Mouse (Mus musculus): Measurements from ENCODE around the gene Tra2a. TPM values are rescaled to one million over a fixed set of nuclear protein-coding genes. Genes with fewer than 3 reads are reported as not detected.
A peak's percentile ranks its signal among the peaks of the same experiment; 100 is the strongest.

The Tra2a gene
- polyA plus RNA-seq, 1 experiment from 2014 or later: 37.1 TPM

GRCm38 (mm10) chr6:49225728-49226123 lies 38.1 kb downstream of the Tra2a start:
- Histone ChIP-seq H3K36me3 (ENCODE audit: control insufficient read depth, insufficient read depth, low read length) (no peaks in the 10 kb centered on the region), H3K4me1 (replicated peaks; ENCODE audit: control insufficient read depth, insufficient read depth, low read length) (peaks cover 4% of the 10 kb centered on the region), H3K4me3 (ENCODE audit: low read depth, low read length) (no peak overlapping the region), H3K4me2 (no peak overlapping the region), H3K9ac (ENCODE audit: low read depth, low read length) (no peak overlapping the region), H3K27me3 (replicated peaks; ENCODE audit: control insufficient read depth, insufficient read depth, low read length) (no peaks in the 10 kb centered on the region), H3K27ac (ENCODE audit: low read depth, low read length) (no peak overlapping the region), H3K9me3 (ENCODE audit: control insufficient read depth, low read length) (no peaks in the 10 kb centered on the region)
- DNase-seq (ENCODE audit: low spot score): no peak
- 78% methylated on average over 3 of the region's 3 CpGs for WGBS
- ATAC-seq (replicated peaks; ENCODE audit: low FRiP score): no peak

DNA sequence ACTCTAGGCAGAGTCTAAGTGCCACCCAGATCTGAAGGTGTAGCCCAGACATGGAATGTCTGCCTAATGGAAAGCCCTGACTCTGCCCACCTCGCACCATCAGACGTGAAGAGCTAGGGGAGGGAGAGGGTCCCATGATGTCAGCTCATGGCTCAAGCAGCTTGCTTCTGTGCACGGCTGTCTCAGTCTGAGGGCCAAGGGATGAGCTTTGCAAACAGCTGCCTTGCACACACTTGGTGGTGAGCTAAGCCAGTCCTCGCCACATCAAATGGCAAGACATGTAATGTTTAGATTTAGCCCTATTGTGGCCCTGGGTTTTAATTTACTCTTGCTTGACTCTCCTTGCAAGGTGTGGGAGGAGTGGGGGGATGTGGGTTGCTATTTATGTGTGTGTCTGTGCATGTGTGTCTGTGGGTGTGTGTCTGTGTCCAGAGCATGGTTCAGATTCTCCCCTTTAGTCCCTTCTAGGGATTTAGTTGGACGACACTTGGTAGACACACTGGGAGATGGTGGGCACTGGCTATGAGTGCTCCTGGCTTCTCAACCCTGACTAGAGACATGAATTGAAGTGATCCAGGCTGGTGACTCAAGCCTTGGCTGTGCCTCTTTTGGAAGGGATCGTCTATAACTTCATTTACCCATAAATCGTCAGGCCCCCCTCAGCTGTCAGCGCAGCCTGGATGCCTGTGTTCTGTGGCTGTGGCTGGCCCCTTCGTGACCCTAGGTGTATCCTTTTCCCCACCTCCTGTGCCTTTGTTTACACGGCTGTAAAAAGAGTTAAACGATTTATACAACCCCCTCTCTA lies 38.7 kb downstream of the Tra2a start:
- no peak overlapping the region for H3K4me3 ChIP-seq (ENCODE audit: low read depth, low read length)
- 56% methylated on average over 11 of the region's 11 CpGs for WGBS
- H3K36me3 ChIP-seq (ENCODE audit: control insufficient read depth, insufficient read depth, low read length): no peaks in the 10 kb centered on the region
- no peak for DNase-seq (ENCODE audit: low spot score)
- H3K9me3 ChIP-seq (ENCODE audit: control insufficient read depth, low read length): no peaks in the 10 kb centered on the region
- no peaks in the 10 kb centered on the region for H3K27me3 ChIP-seq (replicated peaks; ENCODE audit: control insufficient read depth, insufficient read depth, low read length)
- ATAC-seq (replicated peaks; ENCODE audit: low FRiP score): no peak
- no peak overlapping the region for H3K4me2 ChIP-seq
- peaks cover 6% of the 10 kb centered on the region for H3K4me1 ChIP-seq (replicated peaks; ENCODE audit: control insufficient read depth, insufficient read depth, low read length)
- H3K9ac ChIP-seq (ENCODE audit: low read depth, low read length): no peak overlapping the region
- no peak overlapping the region for H3K27ac ChIP-seq (ENCODE audit: low read depth, low read length)

DNA sequence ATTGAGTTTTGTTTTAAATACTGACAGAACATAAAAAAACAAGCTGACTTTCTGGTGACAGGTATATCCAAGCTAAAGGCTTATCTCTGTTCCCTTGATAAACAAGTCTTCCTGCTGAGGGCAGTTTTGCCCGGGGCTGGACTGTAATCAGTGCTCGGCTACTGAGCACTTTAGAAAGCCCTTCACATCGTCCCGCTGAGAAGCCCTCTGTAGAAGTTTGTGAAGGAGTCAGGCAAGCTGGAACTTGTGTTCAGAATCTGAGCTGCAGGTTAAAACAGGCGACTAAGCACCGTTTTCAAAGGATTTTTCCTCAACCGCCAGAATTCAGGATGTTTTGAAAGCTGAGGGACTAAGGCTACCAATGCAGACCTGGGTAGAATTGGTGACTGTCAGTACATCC lies 41.9 kb downstream of the Tra2a start:
- H3K27me3 ChIP-seq (replicated peaks; ENCODE audit: control insufficient read depth, insufficient read depth, low read length): no peaks in the 10 kb centered on the region
- H3K36me3 ChIP-seq (ENCODE audit: control insufficient read depth, insufficient read depth, low read length): no peaks in the 10 kb centered on the region
- H3K4me1 ChIP-seq (replicated peaks; ENCODE audit: control insufficient read depth, insufficient read depth, low read length): peaks cover 7% of the 10 kb centered on the region
- no peaks in the 10 kb centered on the region for H3K9me3 ChIP-seq (ENCODE audit: control insufficient read depth, low read length)
- no peak overlapping the region; the same call in 1 of the 2 replicates for H3K27ac ChIP-seq (ENCODE audit: low read depth, low read length)
- DNase-seq (ENCODE audit: low spot score) (no peak), ATAC-seq (replicated peaks; ENCODE audit: low FRiP score) (no peak)
- H3K4me3 ChIP-seq (ENCODE audit: low read depth, low read length): 0 out of 2 replicates have a peak overlapping the region, but pooled peaks have one; percentile 7
- H3K9ac ChIP-seq (ENCODE audit: low read depth, low read length): no peak overlapping the region
- 6% methylated on average over 7 of the region's 7 CpGs for WGBS
- peak overlapping the region; percentile 47 for H3K4me2 ChIP-seq

- WGBS: 5% methylated on average over 16 of the region's 16 CpGs
- peak; percentile 61 for DNase-seq (ENCODE audit: low spot score)
- peak overlapping the region; percentile 66 for H3K9ac ChIP-seq (ENCODE audit: low read depth, low read length)
- H3K9me3 ChIP-seq (ENCODE audit: control insufficient read depth, low read length): no peaks in the 10 kb centered on the region
- H3K4me1 ChIP-seq (replicated peaks; ENCODE audit: control insufficient read depth, insufficient read depth, low read length): peaks cover 7% of the 10 kb centered on the region
- peak overlapping the region; percentile 84 for H3K4me2 ChIP-seq
- peak overlapping the region; percentile 54 for H3K4me3 ChIP-seq (ENCODE audit: low read depth, low read length)
- no peak for ATAC-seq (replicated peaks; ENCODE audit: low FRiP score)
- no peaks in the 10 kb centered on the region for H3K36me3 ChIP-seq (ENCODE audit: control insufficient read depth, insufficient read depth, low read length)
- peak overlapping the region; percentile 73 for H3K27ac ChIP-seq (ENCODE audit: low read depth, low read length)
- H3K27me3 ChIP-seq (replicated peaks; ENCODE audit: control insufficient read depth, insufficient read depth, low read length): no peaks in the 10 kb centered on the region
Measured at GRCm38 (mm10) chr6:49219920-49220604, 43.8 kb downstream of the Tra2a start.

GRCm38 (mm10) chr6:49219001-49219560 lies 44.8 kb downstream of the Tra2a start:
- H3K9me3 ChIP-seq (ENCODE audit: control insufficient read depth, low read length): no peaks in the 10 kb centered on the region
- H3K4me1 ChIP-seq (replicated peaks; ENCODE audit: control insufficient read depth, insufficient read depth, low read length): peaks cover 7% of the 10 kb centered on the region
- WGBS: 5% methylated on average over 4 of the region's 4 CpGs
- H3K9ac ChIP-seq (ENCODE audit: low read depth, low read length): no peak overlapping the region
- ATAC-seq (replicated peaks; ENCODE audit: low FRiP score) (no peak), DNase-seq (ENCODE audit: low spot score) (no peak)
- no peak overlapping the region for H3K4me3 ChIP-seq (ENCODE audit: low read depth, low read length)
- H3K27ac ChIP-seq (ENCODE audit: low read depth, low read length): no peak overlapping the region
- peak overlapping the region; percentile 37 for H3K4me2 ChIP-seq
- no peaks in the 10 kb centered on the region for H3K27me3 ChIP-seq (replicated peaks; ENCODE audit: control insufficient read depth, insufficient read depth, low read length)
- no peaks in the 10 kb centered on the region for H3K36me3 ChIP-seq (ENCODE audit: control insufficient read depth, insufficient read depth, low read length)

- Histone ChIP-seq H3K9me3 (ENCODE audit: control insufficient read depth, low read length) (no peaks in the 10 kb centered on the region), H3K4me1 (replicated peaks; ENCODE audit: control insufficient read depth, insufficient read depth, low read length) (peaks cover 11% of the 10 kb centered on the region), H3K36me3 (ENCODE audit: control insufficient read depth, insufficient read depth, low read length) (no peaks in the 10 kb centered on the region), H3K27ac (ENCODE audit: low read depth, low read length) (peak overlapping the region; percentile 96), H3K27me3 (replicated peaks; ENCODE audit: control insufficient read depth, insufficient read depth, low read length) (no peaks in the 10 kb centered on the region), H3K4me3 (ENCODE audit: low read depth, low read length) (peak overlapping the region; percentile 70), H3K9ac (ENCODE audit: low read depth, low read length) (peak overlapping the region; percentile 70), H3K4me2 (peak overlapping the region; percentile 59)
- DNase-seq (ENCODE audit: low spot score): no peak
- ATAC-seq (replicated peaks; ENCODE audit: low FRiP score): no peak
- under 1% methylated on average over 31 of the region's 31 CpGs for WGBS
Measured at GRCm38 (mm10) chr6:49218275-49218802, 45.5 kb downstream of the Tra2a start.

DNA sequence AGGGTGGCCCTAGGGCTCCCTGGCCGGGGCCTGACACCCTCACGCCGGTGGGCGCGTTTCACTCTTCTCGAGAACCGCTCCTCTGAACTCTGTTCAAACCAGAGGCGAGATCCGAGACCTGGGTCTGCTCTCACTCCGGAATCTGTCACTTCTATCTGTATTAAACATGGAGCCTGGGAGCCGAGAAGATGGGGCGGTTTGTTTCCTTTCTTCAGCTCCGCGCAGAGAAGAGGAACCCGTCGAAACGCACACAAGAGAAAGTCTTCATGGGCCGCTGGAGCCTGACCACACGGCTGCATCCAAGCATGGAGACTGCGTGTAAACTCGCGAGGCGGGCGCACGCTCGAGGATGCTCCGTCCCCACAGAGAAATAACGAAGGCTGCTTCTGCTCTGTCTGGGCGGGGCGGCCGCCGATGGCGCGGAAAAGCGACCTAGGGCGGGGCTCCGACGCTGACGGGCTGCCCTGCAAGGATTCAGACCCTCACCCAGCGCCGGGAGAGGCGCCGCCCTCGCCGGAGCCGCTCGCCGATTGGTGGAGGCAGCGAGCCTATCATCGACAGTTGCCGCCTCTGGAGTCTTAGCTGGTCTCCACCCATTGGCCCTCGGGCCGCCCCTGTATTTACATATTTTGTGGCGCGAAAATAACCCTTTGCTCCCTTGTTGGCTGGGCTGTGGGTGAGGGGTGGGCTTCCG lies 46.1 kb downstream of the Tra2a start:
- Histone ChIP-seq H3K27ac (ENCODE audit: low read depth, low read length) (peak overlapping the region; percentile 96), H3K4me2 (peak overlapping the region; percentile 59), H3K4me3 (ENCODE audit: low read depth, low read length) (peak overlapping the region; percentile 70), H3K4me1 (replicated peaks; ENCODE audit: control insufficient read depth, insufficient read depth, low read length) (peaks cover 16% of the 10 kb centered on the region), H3K36me3 (ENCODE audit: control insufficient read depth, insufficient read depth, low read length) (no peaks in the 10 kb centered on the region), H3K9me3 (ENCODE audit: control insufficient read depth, low read length) (no peaks in the 10 kb centered on the region), H3K27me3 (replicated peaks; ENCODE audit: control insufficient read depth, insufficient read depth, low read length) (no peaks in the 10 kb centered on the region), H3K9ac (ENCODE audit: low read depth, low read length) (peak overlapping the region; percentile 75)
- DNase-seq (ENCODE audit: low spot score): peak; percentile 98
- ATAC-seq (replicated peaks; ENCODE audit: low FRiP score): peak; percentile 88
- WGBS: under 1% methylated on average over 56 of the region's 56 CpGs

- peaks cover 18% of the 10 kb centered on the region for H3K4me1 ChIP-seq (replicated peaks; ENCODE audit: control insufficient read depth, insufficient read depth, low read length)
- 2% methylated on average over 11 of the region's 11 CpGs for WGBS
Measured at GRCm38 (mm10) chr6:49216811-49217542, 46.9 kb downstream of the Tra2a start.

More at GRCm38 (mm10) chr6:49216811-49217542, 46.9 kb downstream of the Tra2a start:
- Histone ChIP-seq H3K27me3 (replicated peaks; ENCODE audit: control insufficient read depth, insufficient read depth, low read length) (no peaks in the 10 kb centered on the region), H3K9ac (ENCODE audit: low read depth, low read length) (peak overlapping the region; percentile 75), H3K9me3 (ENCODE audit: control insufficient read depth, low read length) (no peaks in the 10 kb centered on the region), H3K27ac (ENCODE audit: low read depth, low read length) (peak overlapping the region; percentile 96), H3K4me2 (peak overlapping the region; percentile 59), H3K4me3 (ENCODE audit: low read depth, low read length) (peak overlapping the region; percentile 70), H3K36me3 (ENCODE audit: control insufficient read depth, insufficient read depth, low read length) (no peaks in the 10 kb centered on the region)
- no peak for DNase-seq (ENCODE audit: low spot score)
- ATAC-seq (replicated peaks; ENCODE audit: low FRiP score): no peak

Data from liver, embryonic 11.5 days (tissue).